Mouse (Mus musculus): ENCODE results near the gene Gnb5. TPM values are rescaled to one million over a fixed set of nuclear protein-coding genes. Genes with fewer than 3 reads are reported as not detected.
A peak's percentile ranks its signal among the peaks of the same experiment; 100 is the strongest.
"Not testable (repeated sequence)": the region's sequence is repeated elsewhere in the genome, so short reads cannot be mapped to it uniquely, and the experiment has no call there.

Gene Gnb5
- polyA plus RNA-seq, 1 experiment from 2014 or later, result 24.6 TPM

DNA sequence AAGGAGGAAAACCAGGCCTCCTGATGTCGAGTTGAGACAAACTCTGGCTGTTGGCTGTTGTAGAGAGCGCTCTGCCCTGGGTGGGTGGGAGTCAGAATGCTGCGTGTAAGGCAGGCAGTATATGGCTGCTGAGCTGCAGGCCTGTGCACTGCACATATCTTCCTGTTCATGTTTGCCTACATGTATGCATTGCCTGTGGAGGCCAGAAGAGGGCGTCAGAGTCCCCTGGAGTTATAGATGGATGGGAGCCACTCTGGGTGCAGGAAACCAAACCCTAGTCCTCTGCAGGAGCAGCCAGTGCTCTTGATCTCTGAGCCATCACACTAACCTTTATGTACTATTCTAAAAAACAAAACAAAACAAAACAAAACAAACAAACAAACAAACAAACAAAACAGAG is 28.4 kb downstream of the Gnb5 start:
- no peak for ATAC-seq (ENCODE audit: insufficient number of reproducible peaks, low FRiP score, low TSS enrichment, low read depth)
- Histone ChIP-seq H3K4me1 (no peaks in the 10 kb centered on the region), H3K36me3 (peaks cover 51% of the 10 kb centered on the region), H3K27ac (no peak overlapping the region), H3K4me3 (no peak overlapping the region), H3K9ac (no peak overlapping the region), H3K9me3 (no peaks in the 10 kb centered on the region), H3K27me3 (no peaks in the 10 kb centered on the region), H3K4me2 (no peak overlapping the region)
- WGBS, result 76% methylated on average over 4 of the region's 4 CpGs

DNA sequence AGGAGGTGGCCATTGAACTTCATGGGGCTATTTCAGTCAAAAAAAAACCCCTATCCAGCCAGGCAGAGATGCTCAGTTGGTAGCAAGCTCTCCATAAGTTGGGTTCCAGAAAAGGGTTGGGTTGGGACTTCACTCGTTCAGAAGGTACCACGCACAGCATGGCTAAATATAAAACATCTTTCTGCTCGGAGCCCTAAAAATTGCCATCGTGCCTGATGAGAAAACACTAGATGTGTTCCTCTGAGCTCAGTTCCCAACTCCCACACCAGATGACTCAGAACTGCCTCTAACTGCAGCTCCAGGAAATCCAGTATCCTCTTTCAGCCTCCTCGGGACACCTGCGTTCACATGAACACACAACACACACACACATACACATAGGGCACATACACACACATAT is 31.9 kb downstream of the Gnb5 start:
- H3K4me2 ChIP-seq, result no peak overlapping the region
- ATAC-seq (ENCODE audit: insufficient number of reproducible peaks, low FRiP score, low TSS enrichment, low read depth), result no peak
- no peak overlapping the region for H3K4me3 ChIP-seq
- no peaks in the 10 kb centered on the region for H3K27me3 ChIP-seq
- H3K9me3 ChIP-seq, result no peaks in the 10 kb centered on the region
- peaks cover 60% of the 10 kb centered on the region for H3K36me3 ChIP-seq
- H3K4me1 ChIP-seq, result no peaks in the 10 kb centered on the region
- no peak overlapping the region for H3K27ac ChIP-seq
- 85% methylated on average over 6 of the region's 6 CpGs for WGBS
- H3K9ac ChIP-seq, result no peak overlapping the region

DNA sequence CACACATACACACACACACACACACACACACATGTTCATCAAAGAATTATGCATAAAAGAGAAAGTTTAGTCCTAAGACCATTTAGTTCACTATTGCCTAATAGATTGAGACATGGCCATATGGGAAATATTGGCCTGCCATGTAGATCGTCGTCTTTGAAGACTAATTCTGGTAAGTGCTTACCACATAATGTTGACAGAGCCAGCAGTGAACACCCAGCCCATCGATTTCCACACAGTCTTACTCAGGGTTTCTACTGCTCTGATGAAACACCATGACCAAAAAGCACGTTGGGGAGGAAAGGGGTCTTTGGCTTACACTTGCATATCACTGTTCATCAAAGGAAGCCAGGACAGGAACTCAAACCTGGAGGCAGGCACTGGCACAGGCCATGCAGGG is 36.3 kb downstream of the Gnb5 start:
- no peak overlapping the region for H3K9ac ChIP-seq
- H3K4me2 ChIP-seq, result no peak overlapping the region
- no peaks in the 10 kb centered on the region for H3K9me3 ChIP-seq
- H3K27me3 ChIP-seq, result no peaks in the 10 kb centered on the region
- ATAC-seq (ENCODE audit: insufficient number of reproducible peaks, low FRiP score, low TSS enrichment, low read depth), result no peak
- H3K36me3 ChIP-seq, result peaks cover 43% of the 10 kb centered on the region; the same call in 1 of the 2 replicates
- WGBS, result 76% methylated on average over 4 of the region's 4 CpGs
- no peak overlapping the region for H3K27ac ChIP-seq
- H3K4me1 ChIP-seq, result no peaks in the 10 kb centered on the region
- no peak overlapping the region for H3K4me3 ChIP-seq

DNA sequence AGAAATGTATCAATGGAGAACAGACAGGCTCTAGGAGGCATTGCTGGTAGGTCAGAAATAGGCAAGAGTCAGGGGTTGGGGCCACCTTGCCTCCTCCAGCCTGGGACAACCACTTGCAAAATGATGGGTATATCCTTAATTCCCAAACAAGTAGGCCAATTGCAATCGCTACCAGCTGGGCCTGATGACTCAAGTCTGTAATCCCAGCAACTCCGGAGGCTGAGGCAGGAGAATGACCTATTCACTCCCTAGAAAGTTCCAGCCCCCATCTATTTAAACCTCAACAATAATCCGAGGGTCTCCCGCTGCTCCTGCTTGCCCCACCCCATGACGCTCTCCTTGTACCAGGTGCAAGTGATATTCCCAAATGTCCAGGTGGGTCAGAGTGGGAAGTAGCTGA is 41.4 kb downstream of the Gnb5 start, which contains the start of gene Bcl2l10:
TSS of gene Bcl2l10 (plus strand) at position 301 of the 400 bp plus-strand sequence.
- Histone ChIP-seq H3K4me1 (no peaks in the 10 kb centered on the region), H3K4me3 (no peak within 1 kb of the TSS), H3K9me3 (no peaks in the 10 kb centered on the region), H3K4me2 (no peak within 1 kb of the TSS), H3K27ac (no peak within 1 kb of the TSS), H3K27me3 (no peaks in the 10 kb centered on the region), H3K36me3 (peaks cover 22% of the 10 kb centered on the region; the same call in 1 of the 2 replicates), H3K9ac (no peak within 1 kb of the TSS)
- no peak for ATAC-seq (ENCODE audit: insufficient number of reproducible peaks, low FRiP score, low TSS enrichment, low read depth)
- WGBS, result 87% methylated on average over 5 of the region's 5 CpGs

DNA sequence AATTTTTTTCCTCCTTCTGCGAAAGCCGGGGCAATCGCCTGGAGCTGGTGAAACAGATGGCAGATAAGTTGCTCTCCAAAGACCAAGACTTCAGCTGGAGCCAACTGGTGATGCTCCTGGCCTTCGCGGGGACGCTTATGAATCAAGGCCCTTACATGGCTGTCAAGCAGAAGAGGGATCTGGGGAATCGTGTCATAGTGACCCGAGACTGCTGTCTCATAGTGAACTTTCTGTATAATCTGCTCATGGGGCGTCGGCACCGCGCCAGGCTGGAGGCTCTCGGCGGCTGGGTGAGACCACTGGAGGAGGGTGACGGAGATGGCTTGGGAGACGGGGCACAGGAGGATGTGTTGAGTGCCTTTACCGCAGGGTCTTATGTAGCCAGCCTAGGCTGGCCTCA is 42.0 kb downstream of the Gnb5 start:
- no peak overlapping the region for H3K27ac ChIP-seq
- WGBS, result 95% methylated on average over 17 of the region's 17 CpGs

DNA sequence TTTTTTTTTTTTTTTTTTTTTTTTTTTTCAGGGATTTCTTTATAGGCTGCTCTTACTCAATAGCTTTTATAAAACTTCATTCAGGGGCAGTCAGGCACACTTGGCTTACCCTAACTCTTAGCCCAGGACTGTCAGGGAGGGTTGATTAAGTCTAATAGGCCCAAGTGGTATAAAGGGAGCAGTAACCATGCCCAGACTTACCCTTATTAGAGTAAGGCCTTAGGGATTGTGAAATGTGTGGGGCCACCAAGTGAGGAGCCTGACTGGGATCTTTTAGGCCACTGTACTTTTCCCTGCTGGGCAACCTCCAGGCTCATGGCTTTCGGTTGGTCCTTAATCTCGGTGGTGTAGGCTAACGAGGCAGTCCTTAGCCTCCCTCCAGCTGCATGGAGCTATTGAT is 42.6 kb downstream of the Gnb5 start:
- H3K27ac ChIP-seq, result no peak overlapping the region
- H3K4me3 ChIP-seq, result no peak overlapping the region
- H3K9me3 ChIP-seq, result no peaks in the 10 kb centered on the region
- no peak for ATAC-seq (ENCODE audit: insufficient number of reproducible peaks, low FRiP score, low TSS enrichment, low read depth)
- H3K27me3 ChIP-seq, result no peaks in the 10 kb centered on the region
- WGBS, result 64% methylated on average over 3 of the region's 3 CpGs
- no peak overlapping the region for H3K9ac ChIP-seq
- no peak overlapping the region for H3K4me2 ChIP-seq
- no peaks in the 10 kb centered on the region for H3K4me1 ChIP-seq
- 0 out of 2 replicates have a peak, but pooled peaks cover 14% of the 10 kb centered on the region for H3K36me3 ChIP-seq

More for the DNA sequence above, 42.0 kb downstream of the Gnb5 start:
- H3K4me2 ChIP-seq, result no peak overlapping the region
- no peaks in the 10 kb centered on the region for H3K9me3 ChIP-seq
- H3K27me3 ChIP-seq, result no peaks in the 10 kb centered on the region
- no peak overlapping the region for H3K4me3 ChIP-seq
- H3K9ac ChIP-seq, result no peak overlapping the region
- H3K36me3 ChIP-seq, result peaks cover 16% of the 10 kb centered on the region; the same call in 1 of the 2 replicates
- no peak for ATAC-seq (ENCODE audit: insufficient number of reproducible peaks, low FRiP score, low TSS enrichment, low read depth)
- H3K4me1 ChIP-seq, result no peaks in the 10 kb centered on the region

DNA sequence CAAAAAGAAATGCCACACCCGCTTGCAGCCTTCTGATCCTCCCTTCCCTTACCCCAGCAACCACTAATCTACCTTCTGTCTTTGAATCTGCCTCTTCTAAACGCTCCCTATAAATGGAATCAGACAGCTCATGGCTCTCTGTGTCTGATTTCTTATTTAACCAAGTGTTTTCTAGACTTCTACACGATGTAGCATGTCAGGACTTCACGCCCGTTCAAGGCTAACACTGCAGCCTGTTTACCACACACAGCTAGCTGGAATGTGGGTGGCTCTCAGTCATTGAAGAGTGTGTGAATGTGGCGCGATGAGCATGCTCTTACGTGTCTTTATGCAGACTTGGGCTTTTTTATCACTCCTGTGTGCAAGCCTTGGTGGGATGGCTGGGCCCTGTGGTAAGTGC is 47.0 kb downstream of the Gnb5 start:
- Histone ChIP-seq H3K27me3 (no peaks in the 10 kb centered on the region), H3K9ac (no peak overlapping the region), H3K4me1 (no peaks in the 10 kb centered on the region), H3K36me3 (no peaks in the 10 kb centered on the region), H3K4me3 (no peak overlapping the region), H3K4me2 (no peak overlapping the region), H3K27ac (peak overlapping the region; percentile 57; the same call in 1 of the 2 replicates), H3K9me3 (no peaks in the 10 kb centered on the region)
- ATAC-seq (ENCODE audit: insufficient number of reproducible peaks, low FRiP score, low TSS enrichment, low read depth), result 0 out of 2 replicates have a peak, but pooled peaks have one; percentile 40
- WGBS, result 62% methylated on average over 8 of the region's 8 CpGs

DNA sequence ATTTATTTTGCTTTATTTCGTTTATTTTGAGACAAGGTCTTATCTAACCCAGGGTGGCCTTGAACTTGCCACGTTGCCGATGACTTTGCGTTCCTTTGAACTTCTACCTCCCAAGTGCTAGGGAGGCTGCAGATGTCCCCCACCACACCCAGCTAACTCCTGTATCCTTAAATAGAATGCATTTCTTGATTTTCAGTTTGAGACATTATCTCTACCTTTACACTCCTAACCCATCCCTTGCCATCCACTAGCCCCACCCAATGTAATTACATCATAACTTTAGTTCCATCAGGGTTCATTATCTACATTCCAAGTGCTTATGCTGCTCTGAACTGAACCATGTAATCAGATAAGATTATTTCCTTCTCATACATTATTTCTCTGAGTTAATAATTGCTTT is 49.7 kb downstream of the Gnb5 start:
- Histone ChIP-seq H3K36me3 (no peaks in the 10 kb centered on the region), H3K27ac (no peak overlapping the region), H3K9me3 (no peaks in the 10 kb centered on the region), H3K4me1 (no peaks in the 10 kb centered on the region), H3K9ac (no peak overlapping the region), H3K27me3 (no peaks in the 10 kb centered on the region), H3K4me2 (no peak overlapping the region), H3K4me3 (no peak overlapping the region)
- no peak for ATAC-seq (ENCODE audit: insufficient number of reproducible peaks, low FRiP score, low TSS enrichment, low read depth)
- WGBS, result 84% methylated on average over 4 of the region's 4 CpGs

DNA sequence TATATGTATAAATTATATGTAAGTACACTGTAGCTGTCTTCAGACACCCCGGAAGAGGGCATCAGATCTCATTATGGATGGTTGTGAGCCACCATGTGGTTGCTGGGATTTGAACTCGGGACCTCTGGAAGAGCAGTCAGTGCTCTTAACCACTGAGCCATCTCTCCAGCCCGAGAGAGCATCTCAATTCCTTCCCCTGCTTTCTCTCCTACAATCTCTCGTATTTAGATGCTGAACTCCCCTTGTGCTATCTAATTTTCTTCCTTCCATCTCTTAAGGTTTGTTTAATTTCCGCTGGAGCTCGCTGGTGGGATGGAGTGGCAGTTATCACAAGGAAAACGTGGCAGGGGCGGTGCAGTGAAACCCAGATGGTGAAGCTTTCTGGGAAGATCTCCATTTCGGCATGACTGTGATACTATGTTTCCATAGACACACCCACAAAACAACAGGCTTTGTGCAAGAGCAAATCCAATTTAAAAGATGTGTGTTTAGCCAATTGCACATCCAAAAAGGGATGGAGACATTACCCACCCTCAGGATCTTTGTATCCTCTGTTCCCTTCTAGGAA is 51.1 kb downstream of the Gnb5 start:
- Histone ChIP-seq H3K27ac (no peak overlapping the region), H3K4me2 (no peak overlapping the region), H3K4me1 (no peaks in the 10 kb centered on the region), H3K9me3 (no peaks in the 10 kb centered on the region), H3K4me3 (no peak overlapping the region), H3K27me3 (no peaks in the 10 kb centered on the region), H3K9ac (no peak overlapping the region), H3K36me3 (no peaks in the 10 kb centered on the region)
- no peak for ATAC-seq (ENCODE audit: insufficient number of reproducible peaks, low FRiP score, low TSS enrichment, low read depth)
- WGBS, result 83% methylated on average over 9 of the region's 9 CpGs

DNA sequence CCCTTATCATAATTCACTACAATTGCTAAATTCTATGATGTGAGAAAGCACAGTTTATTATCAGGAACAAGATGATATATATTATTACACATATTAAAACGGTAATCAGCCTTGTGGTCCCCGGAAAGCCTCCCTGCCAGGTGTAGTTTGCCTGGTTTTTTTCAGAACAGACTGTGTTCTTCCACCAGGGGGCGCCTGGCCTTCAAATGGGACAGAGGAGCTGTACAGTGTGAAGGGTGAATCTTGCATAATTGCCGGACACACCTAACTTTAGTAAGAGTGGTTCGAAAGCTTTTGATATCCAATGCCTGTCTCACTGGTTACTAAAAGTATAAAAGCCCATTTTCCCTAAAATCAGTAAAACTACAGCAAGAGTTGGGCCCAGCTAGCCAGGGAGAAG is 55.6 kb downstream of the Gnb5 start:
- no peaks in the 10 kb centered on the region for H3K9me3 ChIP-seq
- 29% methylated on average over 5 of the region's 5 CpGs for WGBS
- H3K4me3 ChIP-seq, result no peak overlapping the region
- H3K4me2 ChIP-seq, result no peak overlapping the region
- no peak overlapping the region for H3K27ac ChIP-seq
- no peak overlapping the region for H3K9ac ChIP-seq
- no peak for ATAC-seq (ENCODE audit: insufficient number of reproducible peaks, low FRiP score, low TSS enrichment, low read depth)
- H3K36me3 ChIP-seq, result no peaks in the 10 kb centered on the region
- H3K4me1 ChIP-seq, result no peaks in the 10 kb centered on the region
- no peaks in the 10 kb centered on the region for H3K27me3 ChIP-seq

DNA sequence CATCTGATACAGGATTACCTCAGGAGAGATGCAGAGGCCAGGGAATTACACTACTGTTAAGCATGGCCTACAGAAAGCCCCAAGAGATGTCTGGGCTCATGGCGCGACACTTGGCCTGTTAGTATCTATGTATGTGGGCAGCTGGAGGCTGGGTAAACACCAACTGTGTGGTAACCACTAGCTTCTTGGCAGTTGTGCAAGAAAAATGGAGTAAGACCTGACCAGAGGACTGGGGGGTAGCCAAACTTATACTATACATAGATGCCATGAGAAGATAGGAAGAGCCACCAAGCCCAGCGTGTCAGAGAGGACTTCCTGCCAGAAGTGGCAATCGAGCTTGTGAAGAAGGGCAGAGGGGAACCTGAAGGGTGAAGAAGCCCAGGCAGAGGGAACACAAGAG is 56.1 kb downstream of the Gnb5 start:
- Histone ChIP-seq H3K4me2 (no peak overlapping the region), H3K36me3 (no peaks in the 10 kb centered on the region), H3K9me3 (no peaks in the 10 kb centered on the region), H3K4me1 (no peaks in the 10 kb centered on the region), H3K27me3 (no peaks in the 10 kb centered on the region), H3K4me3 (no peak overlapping the region), H3K27ac (no peak overlapping the region), H3K9ac (no peak overlapping the region)
- WGBS, result 88% methylated on average over 4 of the region's 4 CpGs
- no peak for ATAC-seq (ENCODE audit: insufficient number of reproducible peaks, low FRiP score, low TSS enrichment, low read depth)

DNA sequence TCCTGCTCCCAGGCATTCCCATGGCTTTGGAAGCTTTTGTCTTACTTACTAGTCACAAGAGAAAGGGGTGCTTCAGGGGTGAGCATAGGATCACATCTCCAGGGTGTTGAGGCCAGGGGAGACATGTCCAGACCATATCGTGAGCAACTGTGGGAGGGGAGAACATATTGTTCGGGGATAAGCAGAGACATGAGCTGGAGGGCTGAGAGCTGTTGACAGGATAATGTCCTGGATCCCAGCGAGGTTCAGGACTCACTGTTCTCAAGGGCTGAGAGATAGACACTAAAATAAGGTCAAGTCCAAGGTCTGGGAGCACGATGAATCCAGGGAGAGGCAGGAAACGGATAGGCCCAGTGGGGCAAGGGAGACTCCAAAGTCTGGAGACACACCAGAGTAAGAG is 56.9 kb downstream of the Gnb5 start:
- no peak overlapping the region for H3K9ac ChIP-seq
- H3K4me2 ChIP-seq, result no peak overlapping the region
- 77% methylated on average over 5 of the region's 5 CpGs for WGBS

DNA sequence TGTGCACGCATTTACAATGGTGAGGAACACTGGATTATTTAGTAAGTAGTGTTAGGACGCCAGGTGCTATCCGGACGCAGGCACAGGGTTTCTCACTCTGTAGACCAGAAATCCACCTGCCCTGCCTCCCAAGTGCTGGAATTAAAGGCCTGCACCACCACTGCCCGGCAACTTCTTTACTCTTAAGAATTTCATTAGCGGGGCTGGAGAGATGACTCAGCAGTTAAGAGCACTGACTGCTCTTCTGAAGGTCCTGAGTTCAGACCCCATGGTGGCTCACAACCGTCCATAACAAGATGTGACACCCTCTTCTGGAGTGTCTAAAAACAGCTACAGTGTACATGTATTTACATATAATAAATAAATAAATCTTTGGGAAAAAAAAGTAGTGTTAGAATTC is 57.6 kb downstream of the Gnb5 start:
- not testable (repeated sequence) for H3K4me2 ChIP-seq; H3K36me3 ChIP-seq; H3K27ac ChIP-seq; H3K9me3 ChIP-seq; H3K27me3 ChIP-seq; H3K4me1 ChIP-seq; H3K4me3 ChIP-seq; H3K9ac ChIP-seq; ATAC-seq (ENCODE audit: insufficient number of reproducible peaks, low FRiP score, low TSS enrichment, low read depth)
- WGBS, result 70% methylated on average over 7 of the region's 7 CpGs

More for the DNA sequence above, 56.9 kb downstream of the Gnb5 start:
- ATAC-seq (ENCODE audit: insufficient number of reproducible peaks, low FRiP score, low TSS enrichment, low read depth), result no peak
- Histone ChIP-seq H3K9me3 (no peaks in the 10 kb centered on the region), H3K4me1 (no peaks in the 10 kb centered on the region), H3K27me3 (no peaks in the 10 kb centered on the region), H3K27ac (no peak overlapping the region), H3K36me3 (no peaks in the 10 kb centered on the region), H3K4me3 (no peak overlapping the region)

Measured in limb, embryonic 15.5 days (tissue).